Mouse (Mus musculus) C2C12 (cell line): ENCODE measurements around the gene 0610010F05Rik. TPM values are rescaled to one million over a fixed set of nuclear protein-coding genes. Genes with fewer than 3 reads are reported as not detected.
A peak's percentile ranks its signal among the peaks of the same experiment; 100 is the strongest.

Experiments
- H3K27me3 ChIP-seq: one replicate; pipeline ENCODE4 v1.6.1; 2011; ENCODE audit not compliant: control insufficient read depth, insufficient read depth, insufficient read length
- H3K36me3 ChIP-seq: one replicate; pipeline ENCODE4 v1.6.1; 2011; ENCODE audit not compliant: control insufficient read depth, insufficient read depth
- H3K4me3 ChIP-seq: one replicate; pipeline ENCODE4 v1.5.1; 2011; ENCODE audit warnings: mild to moderate bottlenecking, control low read depth; ENCODE audit not compliant: poor library complexity, insufficient read depth, severe bottlenecking
- H3K79me2 ChIP-seq: one replicate; pipeline ENCODE4 v1.6.1; 2011; ENCODE audit not compliant: control insufficient read depth, insufficient read depth
- H3K79me3 ChIP-seq: one replicate; pipeline ENCODE4 v1.6.1; 2011; ENCODE audit warnings: low read depth, control low read depth
- H3ac ChIP-seq: one replicate; pipeline ENCODE3; 2011; ENCODE audit warnings: low read depth; ENCODE audit not compliant: control insufficient read depth, insufficient read length
- CEBPB ChIP-seq: IDR thresholded peaks from one replicate; pipeline ENCODE4 v1.6.1; 2011; ENCODE audit warnings: low read depth, mild to moderate bottlenecking, control low read depth, moderate library complexity
- CTCF ChIP-seq: IDR thresholded peaks from one replicate; pipeline ENCODE4 v1.5.1; 2011; ENCODE audit not compliant: control insufficient read depth, insufficient read depth, insufficient read length
- FOSL1 ChIP-seq: IDR thresholded peaks from one replicate; pipeline ENCODE4 v1.8.0; 2011; ENCODE audit warnings: mild to moderate bottlenecking, low read length; ENCODE audit not compliant: poor library complexity, insufficient read depth, severe bottlenecking
- MAX ChIP-seq: IDR thresholded peaks from one replicate; pipeline ENCODE4 v1.6.1; 2011; ENCODE audit warnings: mild to moderate bottlenecking, control low read depth
- MYOD1 ChIP-seq: IDR thresholded peaks from one replicate; pipeline ENCODE4 v1.6.1; 2011; ENCODE audit warnings: low read depth; ENCODE audit not compliant: control insufficient read depth, insufficient read length
- MYOG ChIP-seq: IDR thresholded peaks from one replicate; pipeline ENCODE4 v1.6.1; 2011; ENCODE audit not compliant: control insufficient read depth, insufficient read length; ENCODE audit errors: extremely low read depth
- USF1 ChIP-seq: IDR thresholded peaks from one replicate; pipeline ENCODE4 v1.6.1; 2011; ENCODE audit warnings: low read depth, mild to moderate bottlenecking, control low read depth, moderate library complexity
- long read RNA-seq, 2 experiments: library from polyadenylated mRNA; unstranded; transcript quantifications; one replicate each; pipeline ENCODE4 v2.0.0; 2019 to 2020
- polyA plus RNA-seq: library from polyadenylated mRNA; unstranded; fragments of >200 nt; fragmentation: generic; extraction: Trizol; gene quantifications from one replicate; pipeline ENCODE4 v1.2.1, GENCODE M21; 2012; ENCODE audit warnings: missing spikeins

Gene 0610010F05Rik
- 3.0 TPM for polyA plus RNA-seq
- long read RNA-seq, experiment 1, full-length matches to known transcripts: 1 of 8 reads
- long read RNA-seq, experiment 1, partial matches to known transcripts: 5 of 8 reads
- long read RNA-seq, experiment 1, other reads (novel, unspliced or antisense): 2 of 8 reads
- long read RNA-seq, experiment 2, full-length matches to known transcripts: 132 of 236 reads
- long read RNA-seq, experiment 2, partial matches to known transcripts: 58 of 236 reads
- long read RNA-seq, experiment 2, other reads (novel, unspliced or antisense): 46 of 236 reads

GRCm38 (mm10) chr11:23632945-23633878 lies at the start of gene 0610010F05Rik:
TSS of gene 0610010F05Rik (minus strand) at chr11:23633639.
- H3ac ChIP-seq: peak within 1 kb of the TSS; percentile 72
- no peaks in the 10 kb centered on the region for H3K27me3 ChIP-seq
- peaks cover 10% of the 10 kb centered on the region for H3K36me3 ChIP-seq
- H3K4me3 ChIP-seq: peak within 1 kb of the TSS; percentile 71
- no peak for TF ChIP-seq MYOD1
- no peak for TF ChIP-seq USF1
- TF ChIP-seq MYOG: no peak
- TF ChIP-seq MAX: no peak
- no peak for TF ChIP-seq CTCF
- TF ChIP-seq FOSL1: no peak
- no peak for TF ChIP-seq CEBPB
- no peaks in the 10 kb centered on the region for H3K79me2 ChIP-seq
- no peaks in the 10 kb centered on the region for H3K79me3 ChIP-seq

- peaks cover 61% of the 10 kb centered on the region for H3K36me3 ChIP-seq
- no peak overlapping the region for H3ac ChIP-seq
- H3K27me3 ChIP-seq: no peaks in the 10 kb centered on the region
- H3K79me2 ChIP-seq: peaks cover 8% of the 10 kb centered on the region
- TF ChIP-seq MAX (no peak), MYOG (no peak), MYOD1 (no peak), CTCF (no peak), CEBPB (no peak), FOSL1 (no peak), USF1 (no peak)
- no peaks in the 10 kb centered on the region for H3K79me3 ChIP-seq
- no peak overlapping the region for H3K4me3 ChIP-seq
Observed at GRCm38 (mm10) chr11:23682561-23682960, 49.1 kb upstream of the 0610010F05Rik start.

GRCm38 (mm10) chr11:23680435-23680950 lies 47.1 kb upstream of the 0610010F05Rik start:
- H3ac ChIP-seq: no peak overlapping the region
- peaks cover 62% of the 10 kb centered on the region for H3K36me3 ChIP-seq
- no peak for TF ChIP-seq CEBPB
- H3K79me2 ChIP-seq: peaks cover 8% of the 10 kb centered on the region
- no peak overlapping the region for H3K4me3 ChIP-seq
- H3K79me3 ChIP-seq: no peaks in the 10 kb centered on the region
- no peaks in the 10 kb centered on the region for H3K27me3 ChIP-seq

GRCm38 (mm10) chr11:23679044-23679642 lies 45.7 kb upstream of the 0610010F05Rik start:
- H3ac ChIP-seq: no peak overlapping the region
- no peaks in the 10 kb centered on the region for H3K79me3 ChIP-seq
- peaks cover 68% of the 10 kb centered on the region for H3K36me3 ChIP-seq
- no peaks in the 10 kb centered on the region for H3K27me3 ChIP-seq
- H3K4me3 ChIP-seq: no peak overlapping the region
- TF ChIP-seq CEBPB: peak; percentile 26
- TF ChIP-seq CTCF: peak; percentile 49
- TF ChIP-seq MYOD1: no peak
- H3K79me2 ChIP-seq: peaks cover 8% of the 10 kb centered on the region

- Histone ChIP-seq H3K4me3 (no peak overlapping the region), H3ac (no peak overlapping the region), H3K27me3 (no peaks in the 10 kb centered on the region), H3K79me2 (peaks cover 10% of the 10 kb centered on the region), H3K79me3 (no peaks in the 10 kb centered on the region), H3K36me3 (peaks cover 65% of the 10 kb centered on the region)
- no peak for TF ChIP-seq USF1
- no peak for TF ChIP-seq MYOG
- no peak for TF ChIP-seq MAX
- no peak for TF ChIP-seq MYOD1
- TF ChIP-seq CTCF: no peak
- TF ChIP-seq FOSL1: no peak
- no peak for TF ChIP-seq CEBPB
Observed at GRCm38 (mm10) chr11:23676100-23676499, 42.7 kb upstream of the 0610010F05Rik start.

GRCm38 (mm10) chr11:23672256-23672749 lies 38.9 kb upstream of the 0610010F05Rik start:
- Histone ChIP-seq H3K36me3 (peaks cover 72% of the 10 kb centered on the region), H3K79me2 (peaks cover 24% of the 10 kb centered on the region)
- TF ChIP-seq MYOD1: no peak
- TF ChIP-seq MYOG: no peak
- TF ChIP-seq USF1: no peak
- TF ChIP-seq FOSL1: no peak
- no peak for TF ChIP-seq CEBPB
- TF ChIP-seq MAX: no peak
- TF ChIP-seq CTCF: no peak

More at GRCm38 (mm10) chr11:23672256-23672749, 38.9 kb upstream of the 0610010F05Rik start:
- Histone ChIP-seq H3K79me3 (peaks cover 8% of the 10 kb centered on the region), H3ac (no peak overlapping the region), H3K4me3 (no peak overlapping the region), H3K27me3 (no peaks in the 10 kb centered on the region)
